Mouse (Mus musculus): ENCODE data around the gene Slc45a3. TPM values are rescaled to one million over a fixed set of nuclear protein-coding genes. Genes with fewer than 3 reads are reported as not detected.

The Slc45a3 gene
- polyA plus RNA-seq, 1 experiment, result 0.74 TPM

DNA sequence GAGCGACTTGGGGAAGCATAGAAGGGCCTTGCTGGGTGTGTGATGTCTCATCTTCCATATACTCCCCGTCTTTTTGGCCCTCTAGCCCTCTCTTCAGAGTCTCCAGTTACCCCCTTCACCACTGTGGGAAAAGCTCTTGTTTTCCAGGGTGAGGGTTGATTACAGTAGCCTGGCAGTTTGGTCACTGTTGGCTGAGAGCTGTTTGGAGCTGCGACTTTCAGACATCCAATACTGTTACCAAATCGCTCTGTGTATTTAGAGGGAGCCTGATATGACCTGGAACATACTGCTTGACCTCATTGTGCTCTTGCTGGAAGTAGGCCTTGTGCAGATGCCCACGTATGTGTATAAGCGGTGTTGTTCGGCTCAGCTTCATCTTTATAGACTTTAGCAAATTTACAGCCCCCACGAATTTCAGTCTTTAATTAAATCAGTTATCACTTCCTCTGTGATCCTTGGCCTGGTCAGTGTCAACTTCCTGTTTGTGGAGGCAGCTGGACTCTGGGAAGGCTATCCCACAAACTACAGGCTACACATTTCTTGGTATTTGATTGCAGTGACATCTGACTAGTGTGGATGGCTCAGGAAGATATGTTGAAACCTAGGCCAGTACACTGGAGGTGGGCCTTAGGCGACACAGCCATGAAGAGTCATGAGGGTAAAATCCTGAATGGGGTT lies 27.5 kb downstream of the Slc45a3 start:
- no peak overlapping the region for H3ac ChIP-seq (ENCODE audit: control insufficient read depth, insufficient read length)
- no peak overlapping the region for H3K4me3 ChIP-seq
- no peaks in the 10 kb centered on the region for H3K36me3 ChIP-seq (ENCODE audit: control insufficient read depth, insufficient read depth)
- no peaks in the 10 kb centered on the region for H3K27me3 ChIP-seq (ENCODE audit: control insufficient read depth, insufficient read depth, insufficient read length)
- H3K4me2 ChIP-seq (ENCODE audit: low read depth), result no peak overlapping the region
- no peaks in the 10 kb centered on the region for H3K79me2 ChIP-seq (ENCODE audit: control insufficient read depth, insufficient read depth)
- TF ChIP-seq TCF12 (IDR thresholded peaks at IDR 0.05; ENCODE audit: insufficient read depth, poor library complexity, severe bottlenecking) (no peak), REST (IDR thresholded peaks at IDR 0.05; ENCODE audit: insufficient read depth, insufficient read length) (no peak), CEBPB (IDR thresholded peaks at IDR 0.05; ENCODE audit: insufficient read depth, poor library complexity, severe bottlenecking) (no peak), USF1 (IDR thresholded peaks at IDR 0.05; ENCODE audit: low read depth) (no peak), E2F4 (IDR thresholded peaks at IDR 0.05; ENCODE audit: insufficient read depth) (no peak), MYOD1 (IDR thresholded peaks at IDR 0.05; ENCODE audit: control insufficient read depth in 1 of 3, insufficient read length in 2 of 3, low read depth in 2 of 3) (no peak), MYOG (IDR thresholded peaks at IDR 0.05; ENCODE audit: control insufficient read depth in 1 of 3, insufficient read depth in 1 of 3, insufficient read length in 2 of 3, low read depth in 2 of 3) (no peak), POLR2AphosphoS2 (IDR thresholded peaks at IDR 0.05; ENCODE audit: insufficient read length, low read depth) (no peak), MAX (IDR thresholded peaks at IDR 0.05; ENCODE audit: low read depth) (no peak), SRF (IDR thresholded peaks at IDR 0.05; ENCODE audit: control insufficient read depth, insufficient read length, low read depth) (no peak), POLR2A (IDR thresholded peaks at IDR 0.05; ENCODE audit: insufficient read length, low read depth) (no peak), TCF3 (IDR thresholded peaks at IDR 0.05; ENCODE audit: insufficient read length, low read depth) (no peak)

DNA sequence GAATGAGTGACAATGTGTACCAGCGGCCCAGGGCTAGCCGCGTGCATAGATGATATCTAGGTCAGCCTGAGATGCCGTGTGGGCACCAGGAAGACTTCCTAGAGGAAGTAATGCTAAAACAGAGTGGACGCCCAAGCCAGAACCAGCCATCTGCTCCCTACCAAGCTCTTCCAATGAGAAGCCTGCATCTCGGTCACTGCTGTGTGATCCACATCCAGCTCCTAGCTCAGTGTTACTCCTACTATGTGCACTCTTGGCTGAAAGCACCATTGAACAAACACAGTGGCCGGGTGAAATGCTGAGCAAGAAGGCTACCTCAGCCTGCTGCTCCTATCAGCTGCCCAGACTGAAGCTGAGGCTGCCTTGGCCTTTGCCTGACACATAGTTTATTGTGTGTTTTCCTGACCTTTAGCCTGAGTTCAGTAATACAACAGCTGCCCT lies 29.8 kb downstream of the Slc45a3 start:
- no peak overlapping the region for H3K4me2 ChIP-seq (ENCODE audit: low read depth)
- no peak overlapping the region for H3ac ChIP-seq (ENCODE audit: control insufficient read depth, insufficient read length)
- H3K27me3 ChIP-seq (ENCODE audit: control insufficient read depth, insufficient read depth, insufficient read length), result no peaks in the 10 kb centered on the region
- no peaks in the 10 kb centered on the region for H3K79me2 ChIP-seq (ENCODE audit: control insufficient read depth, insufficient read depth)
- no peak for TF ChIP-seq TCF3 (IDR thresholded peaks at IDR 0.05; ENCODE audit: insufficient read length, low read depth)
- no peak for TF ChIP-seq POLR2AphosphoS2 (IDR thresholded peaks at IDR 0.05; ENCODE audit: insufficient read length, low read depth)
- TF ChIP-seq SRF (IDR thresholded peaks at IDR 0.05; ENCODE audit: control insufficient read depth, insufficient read length, low read depth), result no peak
- TF ChIP-seq REST (IDR thresholded peaks at IDR 0.05; ENCODE audit: insufficient read depth, insufficient read length), result no peak
- no peak for TF ChIP-seq MYOD1 (IDR thresholded peaks at IDR 0.05; ENCODE audit: control insufficient read depth in 1 of 3, insufficient read length in 2 of 3, low read depth in 2 of 3)
- TF ChIP-seq USF1 (IDR thresholded peaks at IDR 0.05; ENCODE audit: low read depth), result no peak
- no peak for TF ChIP-seq TCF12 (IDR thresholded peaks at IDR 0.05; ENCODE audit: insufficient read depth, poor library complexity, severe bottlenecking)
- H3K4me3 ChIP-seq, result no peak overlapping the region
- H3K36me3 ChIP-seq (ENCODE audit: control insufficient read depth, insufficient read depth), result no peaks in the 10 kb centered on the region

DNA sequence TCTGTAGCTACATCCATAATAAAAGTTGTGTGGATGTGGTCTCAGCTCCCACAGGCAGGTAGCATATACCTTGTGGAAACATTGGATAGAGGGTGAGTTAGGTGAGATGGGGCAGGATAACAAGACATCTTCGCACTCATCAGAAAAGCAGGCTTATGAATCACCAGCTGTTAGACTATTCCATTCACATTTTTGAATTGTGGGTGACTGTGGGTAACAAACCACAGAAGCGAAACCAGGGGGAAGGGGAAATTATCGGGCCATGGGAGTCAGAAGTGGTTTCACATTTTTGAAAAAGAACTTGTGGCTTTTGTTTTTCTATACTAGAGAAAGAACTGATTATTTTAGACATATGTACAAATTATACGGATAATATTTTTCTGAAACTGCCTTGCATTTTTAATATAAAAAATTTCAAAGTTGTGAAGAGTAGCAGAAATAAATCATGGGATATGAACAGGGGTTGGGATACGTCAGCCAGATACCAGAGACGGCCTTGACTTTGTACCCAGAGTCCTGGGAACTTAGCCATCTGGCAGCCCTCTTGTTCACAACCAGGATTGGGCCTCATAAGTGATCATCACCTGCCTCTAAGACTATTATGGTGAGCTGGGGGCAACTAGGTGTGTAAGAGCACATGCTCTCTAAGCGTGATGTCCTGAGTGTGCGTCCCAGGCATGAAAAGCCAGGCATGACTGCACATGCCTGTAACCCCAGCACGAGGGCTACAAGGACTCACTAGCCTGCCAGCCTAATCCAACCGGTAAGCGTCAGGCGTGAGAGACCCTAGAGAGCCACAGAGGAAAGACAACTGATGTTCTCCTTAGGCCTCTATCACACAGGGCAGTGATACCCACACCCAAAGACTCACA lies 30.6 kb downstream of the Slc45a3 start:
- Histone ChIP-seq H3K79me2 (ENCODE audit: control insufficient read depth, insufficient read depth) (no peaks in the 10 kb centered on the region), H3K36me3 (ENCODE audit: control insufficient read depth, insufficient read depth) (no peaks in the 10 kb centered on the region), H3K27me3 (ENCODE audit: control insufficient read depth, insufficient read depth, insufficient read length) (no peaks in the 10 kb centered on the region), H3K4me3 (no peak overlapping the region), H3ac (ENCODE audit: control insufficient read depth, insufficient read length) (no peak overlapping the region), H3K4me2 (ENCODE audit: low read depth) (no peak overlapping the region)
- no peak for TF ChIP-seq POLR2AphosphoS2 (IDR thresholded peaks at IDR 0.05; ENCODE audit: insufficient read length, low read depth)
- no peak for TF ChIP-seq MYOD1 (IDR thresholded peaks at IDR 0.05; ENCODE audit: control insufficient read depth in 1 of 3, insufficient read length in 2 of 3, low read depth in 2 of 3)
- no peak for TF ChIP-seq MAX (IDR thresholded peaks at IDR 0.05; ENCODE audit: low read depth)
- TF ChIP-seq REST (IDR thresholded peaks at IDR 0.05; ENCODE audit: insufficient read depth, insufficient read length), result no peak

DNA sequence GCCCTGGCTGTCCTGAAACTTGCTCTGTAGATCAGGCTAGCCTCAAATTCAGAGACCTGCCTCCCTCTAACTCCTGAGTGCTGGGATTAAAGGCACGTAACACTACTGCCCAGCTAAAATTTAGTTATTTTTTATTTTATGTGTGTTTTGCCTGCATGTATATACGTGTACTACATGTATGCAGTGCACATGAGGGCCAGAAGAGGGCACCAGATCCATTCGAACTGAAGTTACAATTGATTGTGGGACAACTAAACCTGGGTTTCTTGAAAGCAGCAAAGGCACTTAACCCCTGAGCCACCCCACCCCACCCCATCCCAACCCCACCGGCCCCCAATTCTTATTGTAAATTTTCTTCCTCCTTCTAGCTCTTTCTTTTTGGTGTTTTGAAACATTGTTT lies 32.3 kb downstream of the Slc45a3 start:
- Histone ChIP-seq H3ac (ENCODE audit: control insufficient read depth, insufficient read length) (no peak overlapping the region), H3K79me2 (ENCODE audit: control insufficient read depth, insufficient read depth) (no peaks in the 10 kb centered on the region), H3K36me3 (ENCODE audit: control insufficient read depth, insufficient read depth) (no peaks in the 10 kb centered on the region), H3K4me3 (no peak overlapping the region), H3K27me3 (ENCODE audit: control insufficient read depth, insufficient read depth, insufficient read length) (no peaks in the 10 kb centered on the region), H3K4me2 (ENCODE audit: low read depth) (no peak overlapping the region)
- TF ChIP-seq POLR2A (IDR thresholded peaks at IDR 0.05; ENCODE audit: insufficient read length, low read depth) (no peak), POLR2AphosphoS2 (IDR thresholded peaks at IDR 0.05; ENCODE audit: insufficient read length, low read depth) (no peak), CEBPB (IDR thresholded peaks at IDR 0.05; ENCODE audit: insufficient read depth, poor library complexity, severe bottlenecking) (no peak), SRF (IDR thresholded peaks at IDR 0.05; ENCODE audit: control insufficient read depth, insufficient read length, low read depth) (no peak), USF1 (IDR thresholded peaks at IDR 0.05; ENCODE audit: low read depth) (no peak), REST (IDR thresholded peaks at IDR 0.05; ENCODE audit: insufficient read depth, insufficient read length) (no peak), TCF12 (IDR thresholded peaks at IDR 0.05; ENCODE audit: insufficient read depth, poor library complexity, severe bottlenecking) (no peak), MYOG (IDR thresholded peaks at IDR 0.05; ENCODE audit: control insufficient read depth in 1 of 3, insufficient read depth in 1 of 3, insufficient read length in 2 of 3, low read depth in 2 of 3) (no peak), MAX (IDR thresholded peaks at IDR 0.05; ENCODE audit: low read depth) (no peak), E2F4 (IDR thresholded peaks at IDR 0.05; ENCODE audit: insufficient read depth) (no peak), TCF3 (IDR thresholded peaks at IDR 0.05; ENCODE audit: insufficient read length, low read depth) (no peak), MYOD1 (IDR thresholded peaks at IDR 0.05; ENCODE audit: control insufficient read depth in 1 of 3, insufficient read length in 2 of 3, low read depth in 2 of 3) (no peak)
